Mouse (Mus musculus) heart, postnatal 0 days (tissue): Measurements from ENCODE around the gene Zfp94.

Experiments
- CTCF ChIP-seq: IDR thresholded peaks from 2 replicates; pipeline ENCODE4 v1.5.1; 2016; ENCODE audit warnings: antibody characterized with exemption, control low read depth, low read depth
- EP300 ChIP-seq: IDR thresholded peaks from 2 replicates; pipeline ENCODE4 v1.6.1; 2016; ENCODE audit warnings: antibody characterized with exemption, low read depth

- TF ChIP-seq EP300 (no peak), CTCF (no peak)
Measured at GRCm38 (mm10) chr7:24299823-24300481, 16.5 kb downstream of the Zfp94 start.
